Mouse (Mus musculus) ovary, postnatal 36 days (tissue): ENCODE results near the gene Kmt5c.

Source experiments
- DNase-seq: peaks from one replicate; pipeline ENCODE4 v3.0.0; 2022; ENCODE audit warnings: low spot score, mixed read lengths

Kmt5c gene

DNA sequence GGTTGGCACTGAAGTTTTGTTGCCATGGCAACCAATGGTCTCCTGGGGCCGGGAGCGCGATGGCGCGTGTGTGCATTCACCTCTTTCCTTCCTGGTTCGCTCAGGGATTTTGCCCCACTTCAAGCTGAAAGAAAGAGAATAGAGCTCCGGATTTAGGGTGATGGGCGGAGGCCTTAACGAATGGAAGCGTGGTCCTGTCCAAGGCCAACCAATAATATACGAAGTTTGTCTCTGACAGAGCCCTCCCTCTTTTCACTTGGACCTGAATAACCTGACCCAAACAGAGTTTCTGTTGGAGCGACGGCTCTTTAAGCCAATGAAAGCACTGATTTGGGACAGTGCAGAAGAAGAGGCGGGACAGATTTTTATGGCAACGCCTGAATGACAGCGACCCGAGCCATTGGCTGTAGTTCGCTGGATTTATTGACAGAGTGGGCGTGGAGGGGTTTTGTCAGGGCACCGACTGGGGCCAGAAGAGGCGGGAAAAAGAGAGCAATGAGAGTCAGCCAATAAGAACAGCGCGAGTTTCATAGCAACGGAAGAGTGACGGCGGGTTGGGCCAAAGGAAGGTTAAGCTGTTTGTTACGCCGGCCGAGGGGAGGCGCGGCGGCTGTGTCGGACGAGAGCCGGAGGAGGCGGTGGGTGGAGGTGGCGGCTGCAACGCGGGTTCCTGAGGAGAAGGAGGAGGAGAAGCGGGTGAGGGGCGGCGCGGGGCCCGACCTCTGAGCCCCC is at the start of gene Kmt5c:
Gene Kmt5c, plus strand, starts transcription at position 572 of the 732 bp plus-strand sequence.
- peak; percentile 92 for DNase-seq

DNA sequence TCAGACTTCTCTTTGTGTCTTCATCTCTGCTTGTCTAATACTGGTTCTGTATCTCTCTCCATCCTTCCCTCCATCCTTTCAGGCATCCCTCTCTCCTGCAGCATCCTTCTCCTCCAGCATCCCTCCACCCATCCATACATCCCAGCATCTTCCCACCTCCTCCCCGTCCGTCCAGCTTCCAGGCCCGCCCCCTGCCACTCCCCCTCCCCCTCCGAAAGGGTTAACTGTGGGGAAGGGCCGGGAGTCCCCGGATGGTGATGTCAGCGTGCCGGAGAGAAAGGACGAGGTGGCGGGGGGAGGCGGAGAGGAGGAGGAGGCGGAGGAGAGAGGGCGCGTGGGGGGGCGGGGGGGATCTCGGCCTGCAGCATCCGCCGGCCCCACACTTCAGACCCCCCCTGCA is 49.5 kb upstream of the Kmt5c start, which contains the start of gene Brsk1:
Gene Brsk1, plus strand, starts transcription at position 218 of the 400 bp plus-strand sequence.
- DNase-seq, result peak; percentile 54

DNA sequence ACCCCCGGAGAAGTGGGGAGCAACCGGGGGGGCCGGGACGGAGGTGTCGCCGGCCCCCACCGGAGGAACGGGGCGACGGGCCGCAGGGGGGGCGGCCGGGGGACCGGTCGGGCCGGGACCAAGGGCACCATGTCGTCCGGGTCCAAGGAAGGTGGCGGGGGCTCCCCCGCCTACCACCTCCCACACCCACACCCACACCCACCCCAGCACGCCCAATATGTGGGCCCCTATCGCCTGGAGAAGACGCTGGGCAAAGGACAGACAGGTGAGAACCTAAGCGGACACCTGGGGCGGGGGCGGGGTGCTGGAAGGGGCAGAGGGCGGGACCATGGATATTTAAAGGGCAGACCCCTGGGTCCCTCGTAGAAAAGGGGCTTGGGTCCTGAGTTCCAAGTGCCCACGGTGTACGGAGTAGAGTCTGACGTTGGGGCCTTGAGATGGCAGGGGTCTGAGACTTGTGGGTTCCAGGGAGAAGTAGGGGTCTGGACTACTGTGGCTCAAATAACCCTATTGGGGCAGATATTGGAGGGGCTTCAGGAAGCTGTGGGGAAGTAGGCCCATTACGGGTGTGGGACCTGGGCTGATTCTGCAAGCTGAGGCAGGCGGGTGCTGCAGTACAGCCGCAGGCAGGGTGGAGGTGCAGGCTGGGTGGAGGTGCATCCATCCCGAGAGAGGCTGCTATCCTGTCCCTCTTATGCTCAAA is 48.8 kb upstream of the Kmt5c start:
- DNase-seq, result no peak

- no peak for DNase-seq
These were observed 46.9 kb upstream of the Kmt5c start for GRCm38 (mm10) chr7:4693004-4693403.

DNA sequence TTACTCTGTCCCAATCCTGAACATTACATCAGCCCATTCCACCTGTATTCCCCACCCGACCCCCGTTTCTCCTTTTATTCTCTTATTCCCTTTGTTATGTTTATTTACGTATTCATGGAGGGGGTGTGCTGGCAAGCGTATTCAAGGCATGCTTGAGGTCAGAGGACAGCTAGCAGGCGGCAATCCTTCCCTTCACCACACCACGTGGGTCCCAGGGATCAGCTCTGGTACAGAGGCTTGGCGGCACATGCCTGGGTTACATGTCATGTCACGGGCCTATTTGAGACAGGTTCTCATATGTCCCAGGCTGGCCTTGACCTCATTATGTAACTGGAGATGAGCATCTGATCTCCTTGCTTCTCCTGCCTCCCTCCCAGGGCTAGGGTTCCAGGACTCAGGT is 37.6 kb upstream of the Kmt5c start:
- no peak for DNase-seq

- no peak for DNase-seq
These were observed 36.7 kb upstream of the Kmt5c start for GRCm38 (mm10) chr7:4703195-4703594.

DNA sequence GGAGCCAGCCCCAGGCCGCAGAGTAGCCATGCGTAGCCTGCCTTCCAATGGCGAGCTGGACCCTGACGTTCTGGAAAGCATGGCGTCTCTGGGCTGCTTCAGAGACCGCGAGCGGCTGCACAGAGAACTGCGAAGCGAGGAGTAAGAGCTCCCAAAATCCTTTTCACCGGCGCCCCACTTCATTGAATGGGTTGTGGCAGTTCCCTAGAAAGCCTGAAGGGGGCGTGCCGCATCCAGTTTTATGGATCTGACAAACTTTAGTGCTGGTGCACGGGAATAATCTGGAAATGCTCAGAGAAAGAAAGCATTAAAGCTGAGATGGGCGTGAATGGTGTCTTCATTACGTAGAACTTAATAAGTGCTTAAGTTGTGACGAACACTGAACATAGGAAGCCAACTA is 34.8 kb upstream of the Kmt5c start:
- DNase-seq, result peak; percentile 38

- DNase-seq, result no peak
These were observed 27.3 kb upstream of the Kmt5c start for GRCm38 (mm10) chr7:4712594-4712993.

GRCm38 (mm10) chr7:4716955-4717354 is 23.0 kb upstream of the Kmt5c start:
- DNase-seq, result no peak

- no peak for DNase-seq
These were observed 20.6 kb upstream of the Kmt5c start for GRCm38 (mm10) chr7:4719276-4719675.

GRCm38 (mm10) chr7:4723508-4723907 is 16.4 kb upstream of the Kmt5c start:
- DNase-seq, result no peak

DNA sequence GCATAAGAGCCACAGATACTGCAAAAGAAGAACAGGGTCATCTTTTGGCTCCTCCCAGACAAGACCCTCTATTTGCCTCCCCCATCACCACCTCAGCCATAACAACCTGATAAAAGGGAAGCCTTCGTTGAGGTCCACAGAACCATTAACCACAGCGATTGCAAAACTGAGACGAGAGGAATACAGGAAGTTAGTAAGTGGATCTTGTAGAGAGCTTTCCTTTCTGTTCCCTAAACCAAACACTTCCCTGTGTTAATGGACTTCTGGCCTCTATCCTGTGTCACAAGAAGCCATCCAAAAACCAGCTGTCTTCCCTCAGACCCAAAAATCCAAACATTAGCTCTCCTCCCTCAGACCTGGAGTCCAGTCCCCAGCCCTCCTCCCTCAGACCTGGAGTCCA is 15.6 kb upstream of the Kmt5c start:
- no peak for DNase-seq

DNA sequence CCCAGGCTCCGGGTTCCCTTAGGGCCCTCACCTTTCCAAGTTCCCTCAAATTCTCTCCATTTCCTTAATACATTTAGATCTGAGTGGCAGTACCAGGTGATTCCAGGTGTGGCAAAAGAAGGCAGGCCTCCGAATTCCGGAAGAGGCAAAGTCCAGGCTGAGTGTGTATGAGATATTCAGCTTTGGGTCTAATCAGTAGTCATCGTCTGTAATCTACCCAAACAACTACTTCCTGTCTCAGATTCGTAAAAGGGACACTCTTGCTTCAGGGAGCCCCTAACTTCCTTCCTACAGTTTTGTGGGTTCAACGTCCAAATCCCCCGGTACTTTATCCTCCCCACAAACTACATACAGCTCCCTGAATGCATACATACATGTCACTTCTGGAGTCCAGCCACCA is 14.7 kb upstream of the Kmt5c start, which contains the start of gene Tmem150b:
Gene Tmem150b, minus strand, starts transcription at position 81 of the 400 bp plus-strand sequence.
- no peak for DNase-seq

DNA sequence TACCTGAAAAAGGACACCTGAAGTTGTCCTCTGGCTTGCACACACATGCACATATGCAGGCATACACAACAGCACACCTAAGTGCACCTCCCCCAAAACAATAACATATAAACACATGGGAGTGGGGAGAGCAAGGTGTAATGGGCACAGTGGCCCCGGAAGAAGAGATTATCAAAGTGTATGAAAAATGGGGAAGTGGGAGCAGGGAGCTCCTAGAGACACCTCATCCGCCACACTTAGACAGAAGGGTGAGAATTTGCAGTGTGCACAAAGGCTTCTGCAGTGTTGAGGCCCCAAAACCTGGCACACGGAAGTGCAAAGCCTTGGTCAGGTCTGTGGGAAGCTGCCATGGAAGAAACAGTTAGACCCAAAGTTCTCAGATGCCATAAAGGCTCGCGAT is 8.8 kb upstream of the Kmt5c start:
- no peak for DNase-seq

DNA sequence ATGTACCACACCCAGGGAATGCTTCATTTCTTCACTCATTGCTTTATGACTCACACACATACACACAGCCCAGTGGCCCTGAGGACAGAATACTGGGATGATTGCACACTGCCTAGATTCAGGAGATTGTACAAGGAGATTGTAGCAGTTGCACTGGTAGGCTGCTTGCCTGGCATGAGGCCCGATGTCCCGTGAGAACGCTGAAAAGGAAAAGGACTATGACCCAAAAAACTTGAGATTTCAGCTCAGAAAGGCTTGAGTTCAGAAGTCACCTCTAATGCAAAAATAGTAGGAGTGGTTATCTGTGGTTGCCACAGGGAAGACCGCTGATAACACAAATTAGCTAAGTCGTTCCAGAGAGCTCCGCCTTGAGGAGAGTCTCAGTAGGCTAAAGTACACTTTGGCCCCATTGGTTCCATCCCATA is 6.9 kb upstream of the Kmt5c start:
- DNase-seq, result no peak

DNA sequence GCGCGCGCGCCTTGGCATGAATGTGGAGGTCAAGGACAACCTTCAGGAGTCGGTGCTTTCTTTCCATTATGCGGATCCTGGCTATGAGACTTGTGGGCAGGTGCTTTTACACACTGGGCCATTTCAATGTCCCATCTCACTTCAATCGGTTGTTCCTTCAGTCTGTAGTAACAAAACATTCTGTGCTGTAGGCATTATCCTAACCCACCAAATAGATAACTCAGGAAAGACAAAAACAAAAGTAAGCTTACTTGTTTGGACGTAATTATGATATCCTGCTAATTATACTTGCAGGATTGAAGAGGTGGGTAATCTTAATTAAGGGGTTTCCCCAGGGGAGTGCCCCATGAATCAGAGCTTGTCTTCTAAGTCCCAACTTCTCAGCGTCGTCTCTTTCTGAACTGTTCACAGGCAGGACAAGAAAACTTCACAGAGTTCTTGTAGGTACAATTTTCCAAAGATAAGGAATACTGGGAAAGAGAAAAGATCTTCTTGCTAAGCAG is 823 bp upstream of the Kmt5c start:
- no peak for DNase-seq

GRCm38 (mm10) chr7:4740309-4740727 is 403 bp downstream of the Kmt5c start:
- no peak for DNase-seq

GRCm38 (mm10) chr7:4741151-4741550 is 1.2 kb downstream of the Kmt5c start:
- DNase-seq, result peak; percentile 61

DNA sequence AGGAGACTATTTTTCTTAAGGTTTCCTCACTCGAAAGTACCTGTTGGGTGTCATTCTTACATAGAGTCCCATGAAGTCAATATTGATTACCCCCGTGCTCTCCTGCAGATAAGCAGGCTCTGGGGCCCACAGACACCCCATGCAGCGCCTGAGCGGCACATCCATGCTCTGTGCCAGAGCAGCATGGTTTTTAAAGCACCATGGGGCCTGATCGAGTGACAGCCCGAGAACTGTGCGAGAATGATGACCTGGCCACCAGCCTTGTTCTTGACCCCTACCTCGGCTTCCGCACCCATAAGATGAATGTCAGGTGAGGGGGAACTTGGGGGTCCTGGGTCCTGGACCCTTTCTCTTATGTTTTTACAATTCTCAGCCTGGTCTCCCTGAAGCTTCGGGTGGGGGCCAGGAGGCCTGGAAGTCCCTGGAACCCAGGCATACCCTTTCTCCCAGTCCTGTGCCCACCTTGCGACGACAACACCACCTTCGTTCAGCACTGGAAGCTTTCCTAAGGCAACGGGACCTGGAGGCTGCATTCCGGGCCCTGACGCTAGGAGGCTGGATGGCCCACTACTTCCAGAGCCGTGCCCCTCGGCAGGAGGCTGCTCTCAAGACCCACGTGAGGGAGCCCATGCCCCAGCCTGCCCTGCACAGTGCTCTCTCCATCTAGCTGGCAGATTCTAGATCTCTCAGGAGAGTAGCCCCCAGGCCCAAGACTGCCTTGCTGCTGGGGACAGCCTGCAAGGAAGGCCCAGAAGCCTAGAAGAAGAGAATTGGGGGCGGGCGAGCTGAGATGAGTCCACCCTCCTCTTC is 2.0 kb downstream of the Kmt5c start:
- no peak for DNase-seq

DNA sequence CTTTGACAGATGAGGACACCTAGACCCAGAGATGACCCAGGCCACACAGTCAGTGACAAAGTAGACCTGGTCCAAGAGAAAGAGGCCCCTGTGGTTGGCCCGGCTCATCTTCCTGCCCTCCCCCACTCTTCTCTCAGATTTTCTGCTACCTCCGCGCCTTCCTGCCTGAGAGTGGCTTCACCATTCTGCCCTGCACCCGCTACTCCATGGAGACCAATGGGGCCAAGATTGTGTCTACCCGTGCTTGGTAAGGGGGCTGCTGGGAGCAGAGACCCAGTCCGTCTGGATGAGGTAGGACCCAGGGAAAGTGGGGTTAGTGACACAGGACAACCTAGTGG is 2.5 kb downstream of the Kmt5c start:
- DNase-seq, result no peak

DNA sequence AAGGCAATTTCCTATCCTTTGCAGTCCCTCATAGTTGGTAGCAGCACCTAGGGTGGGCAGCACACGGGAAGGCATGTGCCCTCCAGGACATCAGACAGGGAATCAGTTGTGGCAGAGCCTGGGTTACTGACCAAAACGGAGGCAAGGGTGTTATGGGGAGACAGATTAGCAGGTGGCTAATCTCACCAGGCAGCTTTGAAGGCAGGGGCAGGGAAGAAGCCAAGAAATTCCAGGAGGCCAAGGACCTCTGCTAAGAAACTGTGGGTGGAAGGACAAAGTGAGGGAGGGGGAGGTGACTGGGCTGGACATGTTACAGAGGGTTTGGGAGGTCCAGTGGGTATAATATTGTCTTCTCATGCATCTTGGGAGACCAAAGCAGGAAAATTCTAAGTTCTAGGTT is 3.4 kb downstream of the Kmt5c start:
- no peak for DNase-seq

- no peak for DNase-seq
These were observed 5.0 kb downstream of the Kmt5c start for GRCm38 (mm10) chr7:4744886-4745285.
